Mouse (Mus musculus) olfactory bulb, adult 2 months (tissue): ENCODE data around the gene Fhad1. TPM values are rescaled to one million over a fixed set of nuclear protein-coding genes. Genes with fewer than 3 reads are reported as not detected.

Experiments
- H3K27ac ChIP-seq: fragments of 200-500 bp; 2 replicates; pipeline ENCODE4 v1.5.1; 2012; ENCODE audit warnings: low read depth, low read length; ENCODE audit not compliant: insufficient read depth
- H3K4me1 ChIP-seq: fragments of 200-500 bp; 2 replicates; pipeline ENCODE4 v1.6.1; 2012; ENCODE audit warnings: low read length; ENCODE audit not compliant: control insufficient read depth, insufficient read depth
- H3K4me3 ChIP-seq: fragments of 200-500 bp; 2 replicates; pipeline ENCODE4 v1.5.1; 2012; ENCODE audit warnings: mild to moderate bottlenecking, low read depth, low read length, moderate library complexity; ENCODE audit not compliant: insufficient read depth
- CTCF ChIP-seq: fragments of 200-500 bp; IDR thresholded peaks from 2 replicates; pipeline ENCODE4 v1.5.1; 2012; ENCODE audit warnings: low read depth, mild to moderate bottlenecking, low read length, moderate library complexity; ENCODE audit not compliant: insufficient read depth
- POLR2A ChIP-seq: fragments of 200-500 bp; IDR thresholded peaks from 2 replicates; pipeline ENCODE4 v1.6.1; 2012; ENCODE audit warnings: mild to moderate bottlenecking, low read depth, low read length, moderate library complexity; ENCODE audit not compliant: insufficient read depth
- WGBS: fragments of 180-500 bp; shearing (Covaris S2); methylation state at CpG from one replicate; pipeline ENCODE4 v1.1.7; 2018; 5-methylcytosine and 5-hydroxymethylcytosine counted together
- polyA plus RNA-seq: library from polyadenylated mRNA; stranded (reverse); fragments of >200 nt; gene quantifications from 2 replicates; pipeline ENCODE4 v1.2.4, GENCODE M21; 2012; ENCODE audit warnings: low replicate concordance; ENCODE audit not compliant: missing spikeins, insufficient read depth, insufficient read length

The Fhad1 gene
- not detected in 2 replicates for polyA plus RNA-seq

DNA sequence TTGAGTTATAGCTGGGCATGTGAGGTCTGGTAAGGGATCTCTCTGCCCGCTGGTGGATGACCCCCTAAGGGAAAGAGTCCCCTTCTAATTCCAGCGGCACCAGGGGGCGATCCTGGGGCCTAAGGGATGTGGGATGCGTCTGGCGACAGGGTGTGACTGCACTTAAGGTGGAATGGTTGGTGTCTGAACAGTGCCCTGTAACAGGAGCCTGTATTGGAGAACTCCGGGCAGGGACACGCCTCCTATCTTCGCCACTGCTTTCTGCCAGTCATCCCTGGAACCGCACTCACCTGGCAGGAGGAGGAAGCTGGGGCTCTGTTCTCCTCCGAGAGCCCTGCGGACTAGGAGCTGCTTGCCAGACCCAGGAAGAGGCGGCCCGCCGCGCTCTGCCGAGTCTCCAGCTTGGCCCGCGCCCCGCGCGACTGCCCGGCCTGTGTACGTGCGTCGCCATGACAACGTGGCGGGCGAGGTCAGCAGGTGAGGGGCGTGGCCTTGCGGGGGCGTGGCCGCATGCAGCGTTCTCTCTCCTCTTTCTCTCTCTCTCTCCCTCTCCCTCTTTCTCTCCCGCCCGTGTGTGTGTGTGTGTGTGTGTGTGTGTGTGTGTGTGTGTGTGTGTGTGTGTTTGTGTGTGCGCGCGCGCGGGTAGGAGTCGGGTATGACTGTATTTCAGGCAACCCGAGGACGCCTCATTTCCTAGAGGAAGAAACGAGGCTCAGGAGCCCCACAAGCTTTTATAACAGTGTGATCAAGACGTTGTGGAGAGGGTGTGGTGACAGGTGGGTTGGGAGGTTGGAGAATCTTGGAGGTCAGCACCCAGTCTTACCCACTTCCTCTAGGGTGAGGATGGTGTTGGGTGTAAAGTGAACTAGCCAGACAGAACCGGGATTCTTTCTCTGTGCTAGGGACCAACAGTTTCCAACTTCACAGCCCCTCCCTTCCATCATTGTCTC is at the start of gene Fhad1:
Gene Fhad1, minus strand, starts transcription at position 424 of the 950 bp plus-strand sequence.
- H3K4me3 ChIP-seq, result peak within 1 kb of the TSS; percentile 40
- no peak within 1 kb of the TSS for H3K27ac ChIP-seq
- peaks cover 15% of the 10 kb centered on the region for H3K4me1 ChIP-seq
- TF ChIP-seq POLR2A (no peak), CTCF (no peak)
- WGBS, result 7% methylated on average over 46 of the region's 46 CpGs

GRCm38 (mm10) chr4:142063057-142063534 is 48.2 kb upstream of the Fhad1 start:
- H3K4me1 ChIP-seq, result peaks cover 10% of the 10 kb centered on the region; the same call in 1 of the 2 replicates
- no peak overlapping the region for H3K27ac ChIP-seq
- H3K4me3 ChIP-seq, result no peak overlapping the region
- no peak for TF ChIP-seq CTCF
- no peak for TF ChIP-seq POLR2A
- WGBS, result 93% methylated on average over 8 of the region's 8 CpGs

- H3K4me1 ChIP-seq, result peaks cover 16% of the 10 kb centered on the region
- WGBS, result 91% methylated on average over 23 of the region's 23 CpGs
- H3K27ac ChIP-seq, result no peak overlapping the region
- TF ChIP-seq CTCF, result no peak
- TF ChIP-seq POLR2A, result no peak
- no peak overlapping the region for H3K4me3 ChIP-seq
Measured at GRCm38 (mm10) chr4:142061485-142062240, 46.8 kb upstream of the Fhad1 start.

DNA sequence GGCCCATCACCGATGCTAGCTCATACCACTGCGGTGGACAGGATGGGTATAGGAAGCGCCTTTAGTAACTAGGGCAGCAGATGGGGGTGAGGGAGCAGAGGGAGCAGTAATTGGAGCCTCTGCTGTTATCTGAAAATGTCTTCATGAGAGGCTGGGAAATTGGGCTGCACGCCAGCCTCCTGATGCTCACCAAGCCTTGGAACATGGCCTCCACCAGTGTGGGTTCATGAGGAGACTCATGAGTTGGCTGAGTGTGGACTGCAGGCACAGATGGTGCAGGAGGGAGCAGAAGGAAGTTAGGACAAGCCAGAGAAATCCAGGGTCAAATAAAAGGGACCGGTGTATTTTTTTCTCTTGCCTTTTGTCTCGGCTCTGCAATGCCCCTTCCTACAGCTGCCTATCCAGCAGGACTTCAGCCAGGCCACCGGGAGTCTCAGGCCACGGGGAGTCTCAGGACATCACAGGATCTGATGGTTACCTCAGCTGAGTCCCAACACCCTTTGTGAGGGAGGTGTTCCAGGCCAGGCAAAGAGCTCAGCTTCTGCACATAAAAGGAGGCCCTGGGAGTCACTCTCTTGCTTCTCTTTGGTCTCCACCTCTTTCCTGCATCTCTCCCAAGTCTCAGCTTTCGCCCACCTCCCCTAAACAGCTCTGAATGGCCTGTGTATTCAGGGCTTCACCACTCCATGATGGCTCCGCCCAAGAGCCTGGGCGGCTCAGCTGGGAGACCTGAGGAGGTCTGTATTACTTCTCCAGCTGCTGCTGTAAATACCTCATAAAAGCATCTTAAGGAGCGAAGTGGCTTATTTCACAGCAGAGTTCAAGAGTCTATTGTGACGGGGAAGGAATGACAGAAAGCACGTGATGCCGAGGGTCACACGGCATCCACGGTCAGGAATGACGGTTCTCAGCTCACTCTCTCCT is 45.8 kb upstream of the Fhad1 start:
- H3K27ac ChIP-seq, result no peak overlapping the region
- WGBS, result 68% methylated on average over 18 of the region's 18 CpGs
- no peak for TF ChIP-seq POLR2A
- TF ChIP-seq CTCF, result no peak
- peaks cover 16% of the 10 kb centered on the region for H3K4me1 ChIP-seq
- no peak overlapping the region for H3K4me3 ChIP-seq

GRCm38 (mm10) chr4:142059841-142060193 is 44.9 kb upstream of the Fhad1 start:
- no peak overlapping the region for H3K4me3 ChIP-seq
- 73% methylated on average over 8 of the region's 8 CpGs for WGBS
- peaks cover 16% of the 10 kb centered on the region for H3K4me1 ChIP-seq
- no peak for TF ChIP-seq POLR2A
- no peak for TF ChIP-seq CTCF
- no peak overlapping the region for H3K27ac ChIP-seq

DNA sequence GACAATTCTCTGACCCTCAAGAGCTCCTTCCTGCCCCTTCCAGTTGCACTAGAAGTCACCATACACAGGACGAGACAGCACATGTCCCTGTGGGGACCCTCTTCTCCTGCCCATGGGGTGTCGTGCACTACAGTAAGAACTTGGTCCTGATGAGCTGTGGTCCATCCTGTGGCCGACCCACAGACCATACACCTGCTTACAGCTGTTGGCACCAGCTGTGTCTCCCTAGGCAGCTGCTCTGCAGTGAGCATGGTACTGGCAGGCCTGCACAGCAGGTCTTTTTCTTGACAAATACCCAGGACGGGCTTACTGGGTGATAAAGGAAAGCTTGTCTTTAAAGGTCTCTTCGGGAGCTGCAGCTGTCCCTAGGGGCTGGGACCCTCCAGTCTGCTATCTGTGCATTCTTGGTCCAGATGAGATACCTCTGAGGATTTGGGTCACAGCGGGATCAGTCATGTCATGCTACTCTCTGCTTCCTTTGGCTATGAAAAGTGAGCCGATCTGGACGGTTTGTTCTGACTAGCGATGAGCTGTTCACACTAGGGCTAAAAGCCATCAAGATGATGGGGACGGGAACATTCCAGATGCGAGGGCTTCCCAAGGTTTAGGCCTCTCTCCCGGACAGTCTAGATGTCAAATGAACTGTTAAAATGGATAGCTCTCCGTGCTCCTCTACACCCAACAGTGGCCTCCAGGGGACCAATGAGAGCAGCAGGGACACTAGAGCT is 44.4 kb upstream of the Fhad1 start:
- Histone ChIP-seq H3K4me3 (no peak overlapping the region), H3K27ac (no peak overlapping the region), H3K4me1 (peaks cover 16% of the 10 kb centered on the region)
- TF ChIP-seq POLR2A (no peak), CTCF (no peak)
- WGBS, result 86% methylated on average over 13 of the region's 13 CpGs

GRCm38 (mm10) chr4:142057529-142058216 is 42.8 kb upstream of the Fhad1 start:
- TF ChIP-seq CTCF (no peak), POLR2A (no peak)

More at GRCm38 (mm10) chr4:142057529-142058216, 42.8 kb upstream of the Fhad1 start:
- no peak overlapping the region for H3K4me3 ChIP-seq
- no peak overlapping the region for H3K27ac ChIP-seq
- WGBS, result 64% methylated on average over 22 of the region's 22 CpGs
- peaks cover 19% of the 10 kb centered on the region for H3K4me1 ChIP-seq
